Mouse (Mus musculus) embryonic facial prominence, embryonic 14.5 days (tissue): ENCODE data around the gene Rassf7. TPM values are rescaled to one million over a fixed set of nuclear protein-coding genes. Genes with fewer than 3 reads are reported as not detected.

Source experiments
- ATAC-seq: fragments of 200-750 bp; cut with Nextera tagmentation; 2 replicates; pipeline ENCODE4 v1.8.0; 2017; ENCODE audit warnings: low read depth, moderate number of reproducible peaks, moderate TSS enrichment
- DNase-seq: peaks from one replicate; pipeline ENCODE4 v3.0.0-alpha.2; 2015; ENCODE audit warnings: low spot score
- H3K27ac ChIP-seq: fragments of 300-500 bp; sonication (generic); replicated peaks from 2 replicates; pipeline ENCODE4 v1.5.1; 2014; ENCODE audit warnings: low read depth, mild to moderate bottlenecking, low read length, moderate library complexity
- H3K27me3 ChIP-seq: fragments of 300-500 bp; sonication (generic); replicated peaks from 2 replicates; pipeline ENCODE4 v1.6.1; 2014; ENCODE audit warnings: low read length; ENCODE audit not compliant: control insufficient read depth, insufficient read depth
- H3K36me3 ChIP-seq: fragments of 300-500 bp; sonication (generic); 2 replicates; pipeline ENCODE4 v1.6.1; 2014; ENCODE audit warnings: low read length, mixed read lengths; ENCODE audit not compliant: control insufficient read depth, insufficient read depth
- H3K4me1 ChIP-seq: fragments of 300-500 bp; sonication (generic); 2 replicates; pipeline ENCODE4 v1.6.1; 2014; ENCODE audit warnings: antibody characterized with exemption, low read length; ENCODE audit not compliant: control insufficient read depth, insufficient read depth
- H3K4me2 ChIP-seq: fragments of 300-500 bp; sonication (generic); 2 replicates; pipeline ENCODE4 v1.6.1; 2014; ENCODE audit warnings: low read depth, mild to moderate bottlenecking, low read length, moderate library complexity, mixed read lengths
- H3K4me3 ChIP-seq: fragments of 300-500 bp; sonication (generic); 2 replicates; pipeline ENCODE4 v1.5.1; 2014; ENCODE audit warnings: low read depth, mild to moderate bottlenecking, low read length
- H3K9ac ChIP-seq: fragments of 300-500 bp; sonication (generic); 2 replicates; pipeline ENCODE4 v1.6.1; 2014; ENCODE audit warnings: low read depth, mild to moderate bottlenecking, low read length, moderate library complexity, mixed read lengths
- H3K9me3 ChIP-seq: fragments of 300-500 bp; sonication (generic); 2 replicates; pipeline ENCODE4 v1.6.1; 2016; ENCODE audit warnings: low read length; ENCODE audit not compliant: control insufficient read depth
- WGBS: fragments of 180-500 bp; shearing (Covaris S2); extraction: QIAGEN DNeasy Blood & Tissue Kit; methylation state at CpG from one replicate; pipeline ENCODE4 v1.1.7; 2014; 5-methylcytosine and 5-hydroxymethylcytosine counted together
- polyA plus RNA-seq: library from polyadenylated mRNA; unstranded; fragments of >200 nt; fragmentation: Nextera tagmentation; extraction: Ambion mirVana; gene quantifications from 2 replicates; pipeline ENCODE4 v1.2.1, GENCODE M21; 2014

Gene Rassf7
- polyA plus RNA-seq, 1 experiment from 2014 or later = 26.7 TPM

GRCm38 (mm10) chr7:141222696-141223215 is 7.1 kb downstream of the Rassf7 start:
- peaks cover 10% of the 10 kb centered on the region; the same call in 1 of the 2 replicates for H3K36me3 ChIP-seq
- no peaks in the 10 kb centered on the region for H3K27me3 ChIP-seq
- H3K4me3 ChIP-seq = no peak overlapping the region
- peak overlapping the region; percentile 88 for H3K27ac ChIP-seq
- DNase-seq (no peak), ATAC-seq (no peak)
- peak overlapping the region; percentile 54; the same call in 1 of the 2 replicates for H3K9ac ChIP-seq
- H3K9me3 ChIP-seq = no peaks in the 10 kb centered on the region
- 91% methylated on average over 4 of the region's 4 CpGs for WGBS
- H3K4me2 ChIP-seq = peak overlapping the region; percentile 89; the same call in 1 of the 2 replicates
- peaks cover 20% of the 10 kb centered on the region for H3K4me1 ChIP-seq

DNA sequence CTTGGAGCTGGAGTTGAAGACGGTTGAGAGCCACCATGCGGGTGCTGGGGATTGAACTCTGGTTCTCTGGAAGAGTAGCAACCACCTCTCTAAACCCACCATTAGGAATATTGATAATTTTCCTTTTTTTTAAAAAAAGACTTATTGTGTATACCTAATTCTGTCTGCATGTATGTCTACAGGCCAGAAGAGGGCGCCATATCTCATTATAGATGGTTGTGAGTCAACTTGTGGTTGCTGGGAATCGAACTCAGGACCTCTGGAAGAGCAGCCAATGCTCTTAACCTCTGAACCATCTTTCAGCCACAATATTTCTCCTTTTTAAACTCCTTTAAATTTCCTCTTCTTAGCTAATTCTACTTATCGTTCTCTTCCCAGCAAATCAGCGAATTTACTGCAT is 10.9 kb downstream of the Rassf7 start:
- ATAC-seq (no peak), DNase-seq (no peak)
- Histone ChIP-seq H3K4me2 (no peak overlapping the region), H3K9me3 (no peaks in the 10 kb centered on the region), H3K4me1 (peaks cover 19% of the 10 kb centered on the region), H3K27ac (no peak overlapping the region), H3K27me3 (no peaks in the 10 kb centered on the region), H3K4me3 (no peak overlapping the region), H3K36me3 (peaks cover 10% of the 10 kb centered on the region), H3K9ac (no peak overlapping the region)
- WGBS = 80% methylated on average over 6 of the region's 6 CpGs

DNA sequence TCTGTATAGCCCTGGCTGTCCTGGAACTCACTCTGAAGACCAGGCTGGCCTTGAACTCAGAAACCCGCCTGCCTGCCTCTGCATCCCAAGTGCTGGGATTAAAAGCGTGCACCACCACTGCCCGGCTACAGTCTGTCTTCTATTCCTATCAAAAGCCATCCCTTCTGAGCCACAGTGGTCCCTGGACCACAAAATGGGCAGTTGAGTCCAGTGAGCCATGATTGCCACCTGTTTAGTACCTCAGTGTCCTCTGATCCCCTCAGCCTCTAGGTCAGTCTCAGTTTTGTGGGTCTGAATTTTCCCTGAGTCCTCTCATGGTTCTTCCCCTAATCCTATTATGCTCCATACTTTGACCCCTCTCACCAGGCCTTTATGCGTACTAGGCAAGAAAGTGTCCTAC is 12.1 kb downstream of the Rassf7 start:
- Histone ChIP-seq H3K4me2 (peak overlapping the region; percentile 92), H3K9ac (peak overlapping the region; percentile 99; the same call in 1 of the 2 replicates), H3K27me3 (no peaks in the 10 kb centered on the region), H3K4me1 (peaks cover 10% of the 10 kb centered on the region), H3K9me3 (no peaks in the 10 kb centered on the region), H3K36me3 (peaks cover 22% of the 10 kb centered on the region), H3K27ac (no peak overlapping the region), H3K4me3 (peak overlapping the region; percentile 99; the same call in 1 of the 2 replicates)
- WGBS = 76% methylated on average over 4 of the region's 4 CpGs
- ATAC-seq (no peak), DNase-seq (no peak)

DNA sequence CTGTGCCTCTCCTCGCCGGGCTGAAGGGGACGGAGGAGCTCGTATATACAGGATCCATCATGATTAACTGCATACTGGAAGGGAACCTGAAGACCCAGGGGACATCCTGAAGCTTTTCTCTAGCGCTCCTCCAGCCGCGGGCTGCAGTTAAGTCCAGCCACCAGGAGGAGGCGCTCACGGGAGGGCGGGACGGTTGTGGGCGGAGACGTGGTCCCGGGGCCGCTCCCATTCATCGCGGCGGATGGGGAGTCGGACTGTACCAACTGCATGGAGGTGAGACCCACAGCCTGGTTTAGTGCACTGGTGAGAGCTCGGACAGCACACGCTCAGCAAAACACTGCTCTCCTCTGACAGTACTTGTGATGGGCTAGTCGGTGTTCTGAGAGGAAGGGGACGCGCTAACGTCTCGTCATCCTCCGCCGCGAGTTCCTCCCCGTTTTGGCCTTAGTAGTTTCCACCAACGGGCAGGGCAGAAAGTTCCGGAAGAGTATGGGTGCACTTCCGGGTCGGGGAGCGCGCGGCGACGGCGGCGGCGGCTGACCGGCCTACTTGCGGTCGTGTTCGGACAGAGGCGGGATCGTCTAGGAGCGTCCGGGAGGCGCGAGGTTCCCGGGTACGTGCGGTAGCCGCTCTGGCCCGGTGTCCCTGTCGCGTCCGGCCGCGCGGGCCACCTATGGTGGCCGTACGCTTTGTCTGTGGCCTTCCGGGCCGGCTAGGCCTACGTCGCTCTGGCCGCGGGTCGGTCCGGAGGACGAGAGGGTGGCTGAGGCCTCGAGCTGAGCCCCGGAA is 12.8 kb downstream of the Rassf7 start, which contains the start of gene Phrf1:
Phrf1 (plus strand) TSS at position 506 of the 789 bp plus-strand sequence.
- 1% methylated on average over 53 of the region's 76 CpGs for WGBS
- Histone ChIP-seq H3K9me3 (no peaks in the 10 kb centered on the region), H3K9ac (peak within 1 kb of the TSS; percentile 99), H3K27ac (peak within 1 kb of the TSS; percentile 94), H3K27me3 (no peaks in the 10 kb centered on the region), H3K4me1 (peaks cover 9% of the 10 kb centered on the region), H3K36me3 (peaks cover 29% of the 10 kb centered on the region), H3K4me2 (peak within 1 kb of the TSS; percentile 92), H3K4me3 (peak within 1 kb of the TSS; percentile 99)
- peak; percentile 93 for DNase-seq
- ATAC-seq = peak; percentile 94

DNA sequence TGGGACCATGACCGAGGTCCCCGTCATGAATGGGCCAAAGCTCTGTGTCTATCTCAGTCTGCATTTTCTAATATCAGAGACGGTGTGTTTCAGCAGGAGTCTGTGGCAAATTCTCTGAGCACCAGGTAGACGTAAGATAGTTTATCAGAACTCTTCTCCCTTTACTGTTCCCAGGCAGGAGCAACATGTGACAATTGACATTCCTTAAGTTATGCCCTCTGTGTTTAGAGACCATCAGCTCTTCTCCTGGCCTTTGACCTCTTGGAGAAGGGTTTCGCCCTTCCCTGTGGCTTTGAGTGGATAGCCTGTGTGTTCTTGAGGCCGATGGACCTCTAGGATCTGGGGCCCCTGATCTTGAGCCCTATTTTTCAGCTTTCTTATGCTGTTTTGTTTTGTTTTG is 14.0 kb downstream of the Rassf7 start:
- peaks cover 9% of the 10 kb centered on the region for H3K4me1 ChIP-seq
- no peak for DNase-seq
- 55% methylated on average over 6 of the region's 6 CpGs for WGBS
- H3K4me2 ChIP-seq = peak overlapping the region; percentile 92
- H3K27me3 ChIP-seq = no peaks in the 10 kb centered on the region
- no peaks in the 10 kb centered on the region for H3K9me3 ChIP-seq
- no peak for ATAC-seq
- peaks cover 41% of the 10 kb centered on the region for H3K36me3 ChIP-seq
- 0 out of 2 replicates have a peak overlapping the region, but pooled peaks have one; percentile 6 for H3K27ac ChIP-seq
- H3K9ac ChIP-seq = peak overlapping the region; percentile 99
- H3K4me3 ChIP-seq = peak overlapping the region; percentile 99

GRCm38 (mm10) chr7:141230570-141230969 is 14.9 kb downstream of the Rassf7 start:
- Histone ChIP-seq H3K4me2 (peak overlapping the region; percentile 92; the same call in 1 of the 2 replicates), H3K9me3 (no peaks in the 10 kb centered on the region), H3K27me3 (no peaks in the 10 kb centered on the region), H3K36me3 (peaks cover 50% of the 10 kb centered on the region), H3K9ac (no peak overlapping the region), H3K27ac (no peak overlapping the region), H3K4me3 (no peak overlapping the region), H3K4me1 (peaks cover 9% of the 10 kb centered on the region)
- WGBS = 89% methylated on average over 4 of the region's 4 CpGs
- DNase-seq (no peak), ATAC-seq (no peak)

GRCm38 (mm10) chr7:141231111-141231510 is 15.5 kb downstream of the Rassf7 start:
- Histone ChIP-seq H3K4me2 (no peak overlapping the region), H3K36me3 (peaks cover 55% of the 10 kb centered on the region), H3K27me3 (no peaks in the 10 kb centered on the region), H3K4me1 (peaks cover 9% of the 10 kb centered on the region), H3K4me3 (no peak overlapping the region), H3K27ac (no peak overlapping the region), H3K9ac (no peak overlapping the region), H3K9me3 (no peaks in the 10 kb centered on the region)
- ATAC-seq (no peak), DNase-seq (no peak)
- 98% methylated on average over 3 of the region's 3 CpGs for WGBS

GRCm38 (mm10) chr7:141231551-141231950 is 15.9 kb downstream of the Rassf7 start:
- no peak overlapping the region for H3K4me2 ChIP-seq
- H3K4me1 ChIP-seq = peaks cover 9% of the 10 kb centered on the region
- no peaks in the 10 kb centered on the region for H3K9me3 ChIP-seq
- DNase-seq (no peak), ATAC-seq (no peak)
- peaks cover 58% of the 10 kb centered on the region for H3K36me3 ChIP-seq
- H3K4me3 ChIP-seq = no peak overlapping the region
- no peaks in the 10 kb centered on the region for H3K27me3 ChIP-seq
- 94% methylated on average over 10 of the region's 10 CpGs for WGBS
- H3K9ac ChIP-seq = no peak overlapping the region
- no peak overlapping the region for H3K27ac ChIP-seq
